Mouse (Mus musculus) erythroblast, embryonic 14.5 days (primary cell): ENCODE data around the gene Nuak1.

Source experiments
- GATA1 ChIP-seq: IDR thresholded peaks from 2 replicates; pipeline ENCODE4 v1.6.1; 2012; ENCODE audit warnings: low read length, inconsistent platforms, mixed read lengths
- TAL1 ChIP-seq: IDR thresholded peaks from 3 replicates; pipeline ENCODE4 v1.6.1; 2012; ENCODE audit warnings: low read length, inconsistent platforms, mixed read lengths

GRCm38 (mm10) chr10:84401189-84401588 lies 39.2 kb downstream of the Nuak1 start:
- TF ChIP-seq TAL1, result no peak
- TF ChIP-seq GATA1, result no peak
